Mouse (Mus musculus) kidney, embryonic 14.5 days (tissue): ENCODE data around the gene Paqr4. TPM values are rescaled to one million over a fixed set of nuclear protein-coding genes. Genes with fewer than 3 reads are reported as not detected.

Experiments
- ATAC-seq: fragments of 200-750 bp; cut with Nextera tagmentation; 2 replicates; pipeline ENCODE4 v1.8.0; 2017; ENCODE audit warnings: moderate number of reproducible peaks, mild to moderate bottlenecking, moderate TSS enrichment, moderate library complexity; ENCODE audit not compliant: low FRiP score, low TSS enrichment
- H3K27ac ChIP-seq: fragments of 300-500 bp; sonication (generic); 2 replicates; pipeline ENCODE4 v1.5.1; 2014; ENCODE audit warnings: low read depth, mild to moderate bottlenecking, low read length, moderate library complexity, mixed read lengths
- H3K27me3 ChIP-seq: fragments of 300-500 bp; sonication (generic); 2 replicates; pipeline ENCODE4 v1.6.1; 2014; ENCODE audit warnings: mild to moderate bottlenecking, low read length; ENCODE audit not compliant: control insufficient read depth, insufficient read depth
- H3K36me3 ChIP-seq: fragments of 300-500 bp; sonication (generic); 2 replicates; pipeline ENCODE4 v1.6.1; 2014; ENCODE audit warnings: low read length, mixed read lengths; ENCODE audit not compliant: control insufficient read depth, insufficient read depth
- H3K4me1 ChIP-seq: fragments of 300-500 bp; sonication (generic); 2 replicates; pipeline ENCODE4 v1.6.1; 2014; ENCODE audit warnings: low read length, mixed read lengths; ENCODE audit not compliant: control insufficient read depth, insufficient read depth
- H3K4me2 ChIP-seq: fragments of 300-500 bp; sonication (generic); replicated peaks from 2 replicates; pipeline ENCODE4 v1.6.1; 2014; ENCODE audit warnings: low read depth, mild to moderate bottlenecking, low read length
- H3K4me3 ChIP-seq: fragments of 300-500 bp; sonication (generic); 2 replicates; pipeline ENCODE4 v1.5.1; 2014; ENCODE audit warnings: mild to moderate bottlenecking, low read length
- H3K9ac ChIP-seq: fragments of 300-500 bp; sonication (generic); 2 replicates; pipeline ENCODE4 v1.6.1; 2014; ENCODE audit warnings: low read depth, mild to moderate bottlenecking, low read length, moderate library complexity
- H3K9me3 ChIP-seq: fragments of 300-500 bp; sonication (generic); 2 replicates; pipeline ENCODE4 v1.6.1; 2016; ENCODE audit warnings: low read length; ENCODE audit not compliant: control insufficient read depth
- WGBS: fragments of 180-500 bp; shearing (Covaris S2); extraction: QIAGEN DNeasy Blood & Tissue Kit; methylation state at CpG from one replicate; pipeline ENCODE4 v1.1.7; 2014; 5-methylcytosine and 5-hydroxymethylcytosine counted together
- polyA plus RNA-seq: library from polyadenylated mRNA; unstranded; fragments of >200 nt; fragmentation: Nextera tagmentation; extraction: Ambion mirVana; gene quantifications from 2 replicates; pipeline ENCODE4 v1.2.1, GENCODE M21; 2014

The Paqr4 gene
- polyA plus RNA-seq, 1 experiment from 2014 or later: 17.6 TPM

DNA sequence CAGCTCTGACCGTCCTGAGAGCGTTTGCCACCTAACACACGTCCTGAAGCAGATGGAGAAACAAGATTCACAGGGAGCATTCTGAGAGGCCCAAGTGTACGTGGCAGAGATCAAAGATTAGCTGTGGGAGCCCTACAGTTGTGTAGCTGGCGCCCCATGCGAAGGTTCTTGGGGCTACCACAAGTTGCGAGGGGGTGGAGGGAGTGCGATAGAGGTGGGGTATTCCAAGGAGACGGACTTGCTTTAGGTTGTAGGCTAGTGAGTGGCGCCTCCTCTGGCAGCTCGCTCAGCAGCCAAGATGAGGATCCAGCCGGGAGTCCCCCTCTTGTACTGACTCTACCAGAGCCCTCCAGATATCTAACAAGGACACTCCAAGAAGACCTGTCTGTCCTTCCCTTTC lies 5.6 kb upstream of the Paqr4 start:
- no peaks in the 10 kb centered on the region for H3K36me3 ChIP-seq
- peak overlapping the region; percentile 69 for H3K4me2 ChIP-seq
- peaks cover 48% of the 10 kb centered on the region for H3K27me3 ChIP-seq
- H3K27ac ChIP-seq: no peak overlapping the region
- ATAC-seq: 0 out of 2 replicates have a peak, but pooled peaks have one; percentile 2
- H3K4me3 ChIP-seq: peak overlapping the region; percentile 39
- no peaks in the 10 kb centered on the region for H3K9me3 ChIP-seq
- peaks cover 30% of the 10 kb centered on the region for H3K4me1 ChIP-seq
- H3K9ac ChIP-seq: no peak overlapping the region
- 2% methylated on average over 12 of the region's 12 CpGs for WGBS

GRCm38 (mm10) chr17:23745301-23746251 lies 4.9 kb upstream of the Paqr4 start, which contains the start of gene Kremen2:
Gene Kremen2, minus strand, starts transcription at chr17:23745833.
- WGBS: under 1% methylated on average over 43 of the region's 45 CpGs
- H3K27me3 ChIP-seq: peaks cover 55% of the 10 kb centered on the region
- no peaks in the 10 kb centered on the region for H3K9me3 ChIP-seq
- peak within 1 kb of the TSS; percentile 39 for H3K4me3 ChIP-seq
- H3K4me2 ChIP-seq: peak within 1 kb of the TSS; percentile 69
- no peaks in the 10 kb centered on the region for H3K36me3 ChIP-seq
- peaks cover 32% of the 10 kb centered on the region for H3K4me1 ChIP-seq
- no peak for ATAC-seq
- H3K27ac ChIP-seq: no peak within 1 kb of the TSS
- peak within 1 kb of the TSS; percentile 40; the same call in 1 of the 2 replicates for H3K9ac ChIP-seq

GRCm38 (mm10) chr17:23744651-23745050 lies 4.0 kb upstream of the Paqr4 start:
- Histone ChIP-seq H3K27me3 (peaks cover 56% of the 10 kb centered on the region), H3K27ac (no peak overlapping the region), H3K9ac (0 out of 2 replicates have a peak overlapping the region, but pooled peaks have one; percentile 40), H3K4me3 (peak overlapping the region; percentile 39), H3K9me3 (no peaks in the 10 kb centered on the region), H3K36me3 (no peaks in the 10 kb centered on the region), H3K4me1 (peaks cover 34% of the 10 kb centered on the region), H3K4me2 (peak overlapping the region; percentile 69)
- 3% methylated on average over 14 of the region's 14 CpGs for WGBS
- no peak for ATAC-seq

DNA sequence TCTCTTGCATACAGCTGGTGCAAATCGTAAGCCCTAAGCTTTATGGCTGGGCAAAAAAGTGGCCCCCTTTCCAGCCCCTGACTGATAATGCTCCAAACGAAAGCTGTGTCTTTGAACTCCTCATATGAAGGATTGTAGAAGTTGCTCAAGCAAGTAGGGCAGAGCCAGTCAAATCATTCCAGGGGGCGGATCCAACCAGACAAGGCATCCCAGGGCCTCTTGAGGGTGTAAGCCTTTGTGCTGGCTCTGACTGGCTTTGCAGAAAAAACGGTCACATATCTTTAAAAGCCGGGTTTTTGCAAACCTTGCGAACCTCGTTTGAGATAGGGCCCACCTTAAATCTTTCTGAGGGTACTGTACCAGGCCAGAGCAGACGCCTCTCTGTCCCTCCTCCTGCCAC lies 3.4 kb upstream of the Paqr4 start:
- peak overlapping the region; percentile 39 for H3K4me3 ChIP-seq
- peaks cover 37% of the 10 kb centered on the region for H3K4me1 ChIP-seq
- no peak overlapping the region for H3K27ac ChIP-seq
- H3K9ac ChIP-seq: no peak overlapping the region
- ATAC-seq: no peak
- H3K4me2 ChIP-seq: peak overlapping the region; percentile 69; the same call in 1 of the 2 replicates
- H3K27me3 ChIP-seq: peaks cover 56% of the 10 kb centered on the region
- no peaks in the 10 kb centered on the region for H3K9me3 ChIP-seq
- WGBS: 22% methylated on average over 8 of the region's 8 CpGs
- no peaks in the 10 kb centered on the region for H3K36me3 ChIP-seq

- no peaks in the 10 kb centered on the region for H3K36me3 ChIP-seq
- H3K27ac ChIP-seq: no peak overlapping the region
- ATAC-seq: no peak
- peak overlapping the region; percentile 20; the same call in 1 of the 2 replicates for H3K4me3 ChIP-seq
- peaks cover 59% of the 10 kb centered on the region for H3K27me3 ChIP-seq
- 62% methylated on average over 12 of the region's 12 CpGs for WGBS
- H3K9ac ChIP-seq: no peak overlapping the region
- peaks cover 35% of the 10 kb centered on the region for H3K4me1 ChIP-seq
- 0 out of 2 replicates have a peak overlapping the region, but pooled peaks have one; percentile 27 for H3K4me2 ChIP-seq
- H3K9me3 ChIP-seq: no peaks in the 10 kb centered on the region
Measured at GRCm38 (mm10) chr17:23742941-23743340, 2.3 kb upstream of the Paqr4 start.

DNA sequence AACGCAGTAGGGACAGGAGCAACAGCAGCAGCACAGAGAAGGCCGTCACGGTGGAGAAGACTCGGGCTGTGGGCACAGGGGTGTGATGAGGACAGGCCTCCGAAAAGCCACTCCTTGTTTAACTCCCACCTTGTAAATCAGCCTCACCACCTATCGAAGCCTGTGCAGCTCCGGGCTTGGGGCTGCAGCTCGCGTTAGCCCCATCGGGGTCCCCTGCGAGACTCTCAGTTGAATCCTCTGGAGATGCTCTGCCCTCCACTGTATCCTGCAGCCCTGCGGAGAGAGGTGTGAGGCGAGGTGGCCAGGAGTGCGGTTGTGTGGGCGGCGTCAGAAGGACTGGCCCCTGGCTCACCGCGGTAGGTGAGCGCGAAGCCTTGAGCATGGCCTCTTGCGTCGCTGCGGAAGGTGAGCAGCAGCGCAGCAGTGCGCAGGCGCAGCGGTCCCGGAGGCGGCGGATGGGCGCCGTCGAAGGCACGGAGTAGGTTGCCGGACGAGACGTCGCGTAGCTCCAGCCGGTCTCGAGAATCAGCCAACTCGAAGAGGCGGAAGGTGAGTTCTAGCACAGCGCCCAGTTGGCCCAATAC lies 1.6 kb upstream of the Paqr4 start:
- H3K4me1 ChIP-seq: peaks cover 35% of the 10 kb centered on the region

DNA sequence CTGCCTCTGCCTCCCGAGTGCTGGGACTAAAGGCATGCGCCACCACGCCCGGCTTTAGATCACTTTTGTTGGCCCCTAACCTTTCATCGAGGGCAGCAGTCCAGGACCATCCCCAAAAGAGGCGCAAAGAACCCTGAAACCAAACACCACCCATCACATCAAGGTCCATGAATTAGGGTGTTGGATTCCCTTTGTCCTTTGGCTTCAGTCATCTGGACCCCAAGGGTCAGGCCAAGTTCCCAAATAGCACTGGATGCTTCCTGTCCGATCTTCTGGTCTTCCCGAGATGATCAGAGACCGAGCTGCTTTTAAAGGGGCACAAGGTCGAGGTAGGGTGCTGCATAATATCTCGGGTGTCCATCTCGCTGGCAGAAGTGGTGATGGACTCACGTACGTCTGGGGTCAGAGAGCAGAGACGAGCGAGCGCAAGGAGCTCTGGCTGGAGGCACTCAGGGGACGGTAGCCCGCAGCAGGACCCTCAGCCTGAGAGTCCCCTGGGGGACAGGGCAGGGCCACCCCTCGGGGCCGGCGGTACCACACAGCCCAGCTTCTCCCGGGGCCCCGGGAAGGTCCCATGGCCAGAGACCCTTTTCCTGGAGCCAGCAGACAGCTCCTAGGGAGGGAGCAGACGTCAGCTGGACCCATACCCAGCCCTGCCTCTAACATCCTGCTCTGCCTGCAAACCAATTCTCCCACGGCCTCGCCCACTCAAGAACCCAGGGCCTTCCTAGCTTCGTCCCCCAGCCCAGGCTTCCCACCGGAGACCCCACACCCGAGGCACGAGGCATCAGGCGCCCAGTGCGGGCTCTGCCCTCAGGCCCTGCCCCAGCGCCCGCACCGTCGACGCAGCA lies 917 bp upstream of the Paqr4 start:
- H3K4me1 ChIP-seq: peaks cover 35% of the 10 kb centered on the region
- WGBS: 47% methylated on average over 38 of the region's 38 CpGs
- peaks cover 56% of the 10 kb centered on the region for H3K27me3 ChIP-seq

More for the DNA sequence above, 1.6 kb upstream of the Paqr4 start:
- Histone ChIP-seq H3K27me3 (peaks cover 59% of the 10 kb centered on the region), H3K9ac (no peak overlapping the region), H3K4me2 (peak overlapping the region; percentile 27; the same call in 1 of the 2 replicates), H3K4me3 (peak overlapping the region; percentile 20), H3K27ac (no peak overlapping the region), H3K9me3 (no peaks in the 10 kb centered on the region), H3K36me3 (no peaks in the 10 kb centered on the region)
- ATAC-seq: no peak
- 5% methylated on average over 44 of the region's 44 CpGs for WGBS

GRCm38 (mm10) chr17:23740136-23740584 lies 507 bp downstream of the Paqr4 start:
- H3K9me3 ChIP-seq: no peaks in the 10 kb centered on the region
- H3K4me3 ChIP-seq: peak overlapping the region; percentile 68
- peaks cover 49% of the 10 kb centered on the region for H3K27me3 ChIP-seq
- H3K4me2 ChIP-seq: peak overlapping the region; percentile 96
- peak overlapping the region; percentile 63 for H3K9ac ChIP-seq
- peaks cover 27% of the 10 kb centered on the region for H3K4me1 ChIP-seq
- WGBS: under 1% methylated on average over 37 of the region's 46 CpGs
- H3K36me3 ChIP-seq: peaks cover 12% of the 10 kb centered on the region; the same call in 1 of the 2 replicates
- peak; percentile 62 for ATAC-seq
- 0 out of 2 replicates have a peak overlapping the region, but pooled peaks have one; percentile 8 for H3K27ac ChIP-seq

More for the DNA sequence above, 917 bp upstream of the Paqr4 start:
- Histone ChIP-seq H3K9me3 (no peaks in the 10 kb centered on the region), H3K36me3 (0 out of 2 replicates have a peak, but pooled peaks cover 3% of the 10 kb centered on the region), H3K4me2 (no peak overlapping the region), H3K9ac (no peak overlapping the region), H3K4me3 (no peak overlapping the region), H3K27ac (no peak overlapping the region)
- no peak for ATAC-seq
